Mouse (Mus musculus) kidney, adult 2 months (tissue): ENCODE results near the gene Samhd1. TPM values are rescaled to one million over a fixed set of nuclear protein-coding genes. Genes with fewer than 3 reads are reported as not detected.

ENCODE experiments used
- DNase-seq: peaks from one replicate; pipeline ENCODE4 v3.0.0; 2021
- H3K27ac ChIP-seq: fragments of 200-500 bp; 2 replicates; pipeline ENCODE4 v1.5.1; 2012; ENCODE audit warnings: low read depth, low read length, control low read depth, inconsistent platforms; ENCODE audit not compliant: insufficient read depth
- H3K27me3 ChIP-seq: fragments of 200-500 bp; replicated peaks from 2 replicates; pipeline ENCODE4 v1.6.1; 2012; ENCODE audit warnings: mild to moderate bottlenecking, moderate library complexity, low read length, inconsistent platforms; ENCODE audit not compliant: control insufficient read depth, insufficient read depth
- H3K36me3 ChIP-seq: fragments of 200-500 bp; 2 replicates; pipeline ENCODE4 v1.6.1; 2012; ENCODE audit warnings: mild to moderate bottlenecking, moderate library complexity, low read length, inconsistent platforms; ENCODE audit not compliant: control insufficient read depth, insufficient read depth
- H3K4me1 ChIP-seq: fragments of 200-500 bp; 2 replicates; pipeline ENCODE4 v1.6.1; 2011; ENCODE audit warnings: low read length; ENCODE audit not compliant: control insufficient read depth, insufficient read depth
- H3K4me3 ChIP-seq: fragments of 200-500 bp; 2 replicates; pipeline ENCODE4 v1.5.1; 2011; ENCODE audit warnings: mild to moderate bottlenecking, low read depth, low read length, control low read depth; ENCODE audit not compliant: insufficient read depth
- CTCF ChIP-seq: fragments of 200-500 bp; conservative IDR thresholded peaks from 2 replicates; pipeline ENCODE4 v1.5.1; 2011; ENCODE audit warnings: low read depth, mild to moderate bottlenecking, control low read depth, low read length, moderate library complexity, mixed read lengths; ENCODE audit not compliant: insufficient read depth, insufficient read length
- POLR2A ChIP-seq: fragments of 200-500 bp; IDR thresholded peaks from one replicate; pipeline ENCODE4 v1.6.1; 2011; ENCODE audit warnings: low read depth, low read length, control low read depth
- WGBS: fragments of 180-500 bp; shearing (Covaris S2); methylation state at CpG from one replicate; pipeline ENCODE4 v1.1.7; 2018; 5-methylcytosine and 5-hydroxymethylcytosine counted together
- polyA plus RNA-seq: library from polyadenylated mRNA; depleted of rRNA; stranded (reverse); fragments of >200 nt; gene quantifications from 2 replicates; pipeline ENCODE4 v1.2.3, GENCODE M21; 2012

Gene Samhd1
- polyA plus RNA-seq, 1 experiment, result 23.5 TPM

DNA sequence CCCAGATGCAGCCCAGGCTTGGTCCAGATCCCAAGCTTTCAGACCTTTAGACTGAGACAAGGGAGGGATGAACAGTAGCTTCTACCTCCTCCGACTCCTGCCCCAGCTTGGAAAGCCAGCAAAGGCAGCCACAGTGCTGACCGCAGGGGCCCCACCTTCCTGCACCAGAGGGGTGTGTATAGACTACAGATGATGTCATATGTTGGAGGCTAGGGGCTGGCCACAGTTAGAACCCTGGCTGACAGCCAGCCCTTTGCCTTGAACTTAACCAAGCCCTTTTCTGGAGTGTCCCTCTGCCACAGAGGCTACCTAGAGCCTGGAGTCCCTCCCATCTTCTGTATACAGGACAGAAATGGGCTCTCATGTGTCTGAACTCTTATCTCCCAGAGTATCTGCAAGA, 63.5 kb downstream of the Samhd1 start:
- TF ChIP-seq CTCF, result no peak
- no peak for TF ChIP-seq POLR2A
- Histone ChIP-seq H3K27me3 (no peaks in the 10 kb centered on the region), H3K4me3 (no peak overlapping the region), H3K36me3 (no peaks in the 10 kb centered on the region), H3K4me1 (peaks cover 30% of the 10 kb centered on the region), H3K27ac (no peak overlapping the region)
- peak; percentile 72 for DNase-seq
- WGBS, result 44% methylated on average over 2 of the region's 2 CpGs

- WGBS, result 35% methylated on average over 9 of the region's 9 CpGs
- Histone ChIP-seq H3K36me3 (no peaks in the 10 kb centered on the region), H3K4me1 (peaks cover 32% of the 10 kb centered on the region), H3K27ac (peak overlapping the region; percentile 52), H3K4me3 (no peak overlapping the region), H3K27me3 (no peaks in the 10 kb centered on the region)
- TF ChIP-seq POLR2A (no peak), CTCF (no peak)
- DNase-seq, result peak; percentile 75
Observed at GRCm38 (mm10) chr2:157070365-157070764, 64.7 kb downstream of the Samhd1 start.

- DNase-seq, result peak; percentile 21
- H3K27ac ChIP-seq, result peak overlapping the region; percentile 52; the same call in 1 of the 2 replicates
- H3K36me3 ChIP-seq, result no peaks in the 10 kb centered on the region
- H3K27me3 ChIP-seq, result no peaks in the 10 kb centered on the region
- peaks cover 33% of the 10 kb centered on the region for H3K4me1 ChIP-seq
- TF ChIP-seq POLR2A, result no peak
- TF ChIP-seq CTCF, result no peak
- H3K4me3 ChIP-seq, result no peak overlapping the region
- WGBS, result 33% methylated on average over 3 of the region's 3 CpGs
Observed at GRCm38 (mm10) chr2:157069755-157070315, 65.2 kb downstream of the Samhd1 start.

GRCm38 (mm10) chr2:157069355-157069735, 65.7 kb downstream of the Samhd1 start:
- Histone ChIP-seq H3K4me1 (peaks cover 34% of the 10 kb centered on the region), H3K4me3 (no peak overlapping the region), H3K27ac (peak overlapping the region; percentile 52; the same call in 1 of the 2 replicates), H3K27me3 (no peaks in the 10 kb centered on the region), H3K36me3 (no peaks in the 10 kb centered on the region)
- TF ChIP-seq CTCF (no peak), POLR2A (no peak)
- no peak for DNase-seq
- 58% methylated on average over 3 of the region's 3 CpGs for WGBS

DNA sequence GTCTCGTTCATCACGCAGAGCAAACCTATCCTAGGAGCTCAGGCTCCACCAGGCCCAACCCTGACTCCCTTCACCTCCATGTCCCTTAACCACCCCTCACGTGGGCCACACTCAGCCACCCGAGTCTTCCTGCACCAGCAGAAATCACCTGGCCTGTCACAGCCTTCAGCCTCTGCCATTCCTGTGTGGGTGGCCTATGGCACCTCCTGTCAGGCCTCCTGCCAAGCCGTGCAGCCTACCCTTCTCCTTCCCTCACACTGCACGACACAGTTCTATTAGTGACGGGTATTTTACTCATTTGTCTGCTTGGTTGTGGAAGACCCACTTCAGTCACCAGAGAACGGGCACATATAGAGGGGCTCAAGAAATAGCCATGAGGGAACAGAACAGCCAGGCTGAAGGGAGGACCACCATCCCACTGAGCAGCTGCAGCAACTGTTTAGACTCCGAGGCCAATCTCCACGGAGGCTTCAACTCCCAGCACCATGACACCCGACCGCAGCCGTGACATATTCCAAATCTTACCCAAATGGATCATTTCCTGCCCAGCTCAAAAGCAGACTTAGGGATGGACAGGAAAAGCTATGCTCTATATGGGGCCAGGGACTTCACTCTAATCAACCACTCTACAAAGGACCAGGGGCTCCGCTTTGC, 66.2 kb downstream of the Samhd1 start:
- 64% methylated on average over 14 of the region's 14 CpGs for WGBS
- TF ChIP-seq CTCF, result no peak
- TF ChIP-seq POLR2A, result no peak
- H3K27me3 ChIP-seq, result no peaks in the 10 kb centered on the region
- H3K4me1 ChIP-seq, result peaks cover 33% of the 10 kb centered on the region
- no peaks in the 10 kb centered on the region for H3K36me3 ChIP-seq
- no peak overlapping the region for H3K4me3 ChIP-seq
- DNase-seq, result no peak
- no peak overlapping the region for H3K27ac ChIP-seq

DNA sequence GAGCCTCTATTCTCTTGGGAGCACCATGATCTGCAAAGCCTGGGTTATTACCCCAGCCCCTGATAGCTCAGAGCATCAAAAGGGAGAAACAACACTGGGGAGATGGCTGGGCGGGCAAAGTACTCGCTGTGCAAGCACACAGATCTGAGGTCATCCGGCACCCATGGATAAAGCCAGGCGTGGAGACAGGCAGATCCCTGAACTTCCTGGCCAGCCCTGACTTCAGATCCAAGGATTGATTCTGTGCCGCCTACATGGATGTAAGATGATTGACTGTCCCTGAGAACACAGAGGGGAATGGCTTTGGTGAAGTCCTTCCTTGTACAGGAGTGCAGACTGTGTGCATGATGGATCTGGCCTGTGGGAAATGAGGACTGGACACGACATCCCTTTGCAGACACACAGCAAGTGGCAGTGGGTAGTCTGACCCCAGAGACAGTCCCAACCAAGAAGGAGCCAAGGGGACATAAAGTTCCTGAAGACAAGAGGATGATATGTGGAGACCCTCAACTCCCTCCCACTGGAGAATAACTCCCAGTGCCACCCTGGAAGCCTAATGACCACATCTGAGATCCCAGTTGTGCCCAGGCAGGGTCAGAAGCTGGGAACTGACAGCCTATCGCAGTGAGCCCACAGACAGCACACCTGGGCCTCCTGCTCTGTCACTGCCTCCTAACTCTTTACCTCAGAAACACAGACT, 68.2 kb downstream of the Samhd1 start:
- Histone ChIP-seq H3K4me3 (no peak overlapping the region), H3K27me3 (no peaks in the 10 kb centered on the region), H3K4me1 (peaks cover 39% of the 10 kb centered on the region), H3K36me3 (no peaks in the 10 kb centered on the region), H3K27ac (no peak overlapping the region)
- DNase-seq, result no peak
- WGBS, result 74% methylated on average over 7 of the region's 7 CpGs
- TF ChIP-seq POLR2A, result no peak
- TF ChIP-seq CTCF, result no peak

DNA sequence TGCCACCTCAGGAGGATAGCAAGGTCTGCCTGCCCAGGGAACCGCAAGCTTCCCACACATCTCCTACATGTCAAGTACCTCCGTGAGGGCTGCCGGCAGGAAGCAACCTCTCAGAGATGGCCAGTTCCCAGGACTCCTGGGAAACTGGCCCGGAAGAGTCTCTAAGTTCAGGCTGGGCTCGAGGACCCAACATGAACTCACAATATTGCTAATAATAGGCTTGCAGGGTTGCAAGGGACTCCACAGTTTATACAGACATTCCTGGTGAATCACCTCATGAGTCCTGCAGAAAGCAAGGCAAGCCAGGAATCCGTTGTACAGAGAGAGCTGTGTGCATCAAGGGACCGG, 69.2 kb downstream of the Samhd1 start:
- TF ChIP-seq CTCF (no peak), POLR2A (no peak)
- Histone ChIP-seq H3K4me3 (no peak overlapping the region), H3K27me3 (no peaks in the 10 kb centered on the region), H3K4me1 (peaks cover 37% of the 10 kb centered on the region), H3K36me3 (no peaks in the 10 kb centered on the region), H3K27ac (peak overlapping the region; percentile 30)
- peak; percentile 40 for DNase-seq
- WGBS, result 55% methylated on average over 7 of the region's 7 CpGs
